Mouse (Mus musculus) liver, adult 2 months (tissue): ENCODE data around the gene Cep63. TPM values are rescaled to one million over a fixed set of nuclear protein-coding genes. Genes with fewer than 3 reads are reported as not detected.

Experiments
- DNase-seq: peaks from one replicate; pipeline ENCODE4 v3.0.0-alpha.2; 2011; ENCODE audit warnings: low read depth, low spot score; ENCODE audit errors: extremely low read depth
- H3K27ac ChIP-seq: fragments of 200-500 bp; replicated peaks from 2 replicates; pipeline ENCODE4 v1.5.1; 2012; ENCODE audit warnings: low read depth, mild to moderate bottlenecking, control low read depth, inconsistent platforms, low read length; ENCODE audit not compliant: insufficient read depth
- H3K27me3 ChIP-seq: fragments of 200-500 bp; 2 replicates; pipeline ENCODE4 v1.6.1; 2012; ENCODE audit warnings: mild to moderate bottlenecking, moderate library complexity, low read length, inconsistent platforms; ENCODE audit not compliant: control insufficient read depth, insufficient read depth
- H3K36me3 ChIP-seq: fragments of 200-500 bp; 2 replicates; pipeline ENCODE4 v1.6.1; 2012; ENCODE audit warnings: low read length, inconsistent platforms; ENCODE audit not compliant: control insufficient read depth, insufficient read depth
- H3K4me1 ChIP-seq: fragments of 200-500 bp; 2 replicates; pipeline ENCODE4 v1.6.1; 2011; ENCODE audit warnings: low read length; ENCODE audit not compliant: control insufficient read depth, insufficient read depth
- H3K4me3 ChIP-seq: fragments of 200-500 bp; 2 replicates; pipeline ENCODE4 v1.5.1; 2011; ENCODE audit warnings: low read depth, mild to moderate bottlenecking, control low read depth, low read length, moderate library complexity; ENCODE audit not compliant: insufficient read depth
- H3K79me2 ChIP-seq: fragments of 200-500 bp; 2 replicates; pipeline ENCODE4 v1.6.1; 2012; ENCODE audit warnings: inconsistent platforms, mild to moderate bottlenecking, low read length, moderate library complexity; ENCODE audit not compliant: control insufficient read depth, insufficient read depth
- H3K9ac ChIP-seq: fragments of 200-500 bp; 2 replicates; pipeline ENCODE4 v1.6.1; 2012; ENCODE audit warnings: low read depth, mild to moderate bottlenecking, control low read depth, inconsistent platforms, low read length
- CTCF ChIP-seq: fragments of 200-500 bp; IDR thresholded peaks from 2 replicates; pipeline ENCODE4 v1.5.1; 2011; ENCODE audit warnings: low read depth, low read length, control low read depth
- POLR2A ChIP-seq: fragments of 200-500 bp; IDR thresholded peaks from 2 replicates; pipeline ENCODE4 v1.6.1; 2011; ENCODE audit warnings: low read length, control low read depth; ENCODE audit not compliant: insufficient read depth; ENCODE audit errors: extremely low read depth
- WGBS: fragments of 180-500 bp; shearing (Covaris S2); methylation state at CpG from one replicate; pipeline ENCODE4 v1.1.7; 2018; 5-methylcytosine and 5-hydroxymethylcytosine counted together
- polyA plus RNA-seq: library from polyadenylated mRNA; depleted of rRNA; stranded (reverse); fragments of >200 nt; gene quantifications from 2 replicates; pipeline ENCODE4 v1.2.3, GENCODE M21; 2012
- total RNA-seq: library from RNA; depleted of rRNA; stranded (reverse); fragments of >200 nt; gene quantifications from 2 replicates; pipeline ENCODE4 v1.2.3, GENCODE M21; 2014

Cep63 gene
- total and polyA plus RNA-seq, 2 experiments, result 2.0 to 6.5 TPM

DNA sequence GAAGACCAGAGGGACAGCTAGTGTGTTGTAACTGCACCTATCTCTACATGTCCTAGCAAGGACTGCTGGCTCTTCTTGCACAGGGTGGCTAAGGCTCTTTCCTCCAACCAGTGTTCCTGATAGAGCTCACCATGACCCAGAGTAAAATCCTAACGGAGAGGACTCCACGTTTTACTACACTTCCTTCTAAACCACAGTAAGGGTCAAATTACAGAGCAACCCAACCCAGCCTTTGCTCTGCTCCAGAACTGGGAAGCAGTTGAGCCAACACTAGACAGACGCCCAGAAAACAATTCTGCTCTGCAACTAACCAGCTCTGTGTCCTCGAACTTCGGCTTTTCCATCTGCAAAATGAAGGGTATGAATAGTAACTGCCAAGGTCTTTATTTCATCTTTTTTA, 4.9 kb downstream of the Cep63 start:
- H3K9ac ChIP-seq, result no peak overlapping the region
- no peak overlapping the region for H3K4me3 ChIP-seq
- TF ChIP-seq POLR2A (no peak), CTCF (no peak)
- H3K79me2 ChIP-seq, result no peaks in the 10 kb centered on the region; the same call in 1 of the 2 replicates
- H3K36me3 ChIP-seq, result peaks cover 2% of the 10 kb centered on the region; the same call in 1 of the 2 replicates
- no peak for DNase-seq
- H3K4me1 ChIP-seq, result peaks cover 2% of the 10 kb centered on the region; the same call in 1 of the 2 replicates
- H3K27me3 ChIP-seq, result no peaks in the 10 kb centered on the region
- WGBS, result 58% methylated on average over 5 of the region's 5 CpGs
- no peak overlapping the region for H3K27ac ChIP-seq

DNA sequence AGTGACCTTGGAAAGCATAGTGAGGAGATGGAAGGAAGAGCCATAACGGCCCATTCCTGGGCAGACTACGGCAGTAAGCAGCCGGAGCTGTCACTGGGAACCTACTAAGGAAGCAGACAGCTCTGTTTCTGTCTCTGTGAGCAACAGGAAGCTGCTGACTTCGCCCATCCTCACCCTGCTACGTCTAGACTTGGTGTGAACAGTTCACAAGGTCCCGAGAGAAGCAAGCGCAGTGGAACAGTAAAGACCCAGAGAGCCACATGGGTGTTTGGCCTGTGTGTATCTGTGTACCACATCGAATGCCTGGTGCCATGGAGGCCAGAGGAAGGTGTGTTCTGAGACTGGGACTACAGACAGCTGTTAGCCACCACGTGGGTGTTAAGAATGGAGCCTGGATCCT, 10.1 kb downstream of the Cep63 start:
- Histone ChIP-seq H3K79me2 (no peaks in the 10 kb centered on the region; the same call in 1 of the 2 replicates), H3K4me1 (no peaks in the 10 kb centered on the region), H3K27me3 (no peaks in the 10 kb centered on the region), H3K4me3 (no peak overlapping the region), H3K9ac (no peak overlapping the region), H3K27ac (no peak overlapping the region), H3K36me3 (peaks cover 20% of the 10 kb centered on the region)
- DNase-seq, result no peak
- no peak for TF ChIP-seq POLR2A
- no peak for TF ChIP-seq CTCF
- WGBS, result 83% methylated on average over 9 of the region's 9 CpGs

DNA sequence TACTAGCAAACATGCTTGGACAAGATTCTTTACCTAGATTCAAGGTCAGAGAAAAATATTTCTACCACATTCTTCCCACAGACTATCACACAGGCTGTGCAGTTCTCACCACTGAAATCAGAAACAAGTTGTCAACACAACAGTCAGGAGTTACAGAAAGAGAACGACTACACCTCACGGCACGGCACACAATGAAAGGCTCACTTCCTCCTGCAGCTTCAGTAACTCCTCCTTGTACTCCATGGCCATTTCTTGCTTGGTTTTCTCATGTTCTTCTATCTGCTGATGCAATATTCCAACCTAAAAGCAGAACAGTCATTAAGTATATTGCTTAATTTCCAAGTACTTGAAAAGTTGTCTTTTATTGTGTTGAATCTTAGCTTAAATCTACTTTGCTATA, 11.3 kb downstream of the Cep63 start:
- TF ChIP-seq CTCF (no peak), POLR2A (no peak)
- 87% methylated on average over 3 of the region's 3 CpGs for WGBS

DNA sequence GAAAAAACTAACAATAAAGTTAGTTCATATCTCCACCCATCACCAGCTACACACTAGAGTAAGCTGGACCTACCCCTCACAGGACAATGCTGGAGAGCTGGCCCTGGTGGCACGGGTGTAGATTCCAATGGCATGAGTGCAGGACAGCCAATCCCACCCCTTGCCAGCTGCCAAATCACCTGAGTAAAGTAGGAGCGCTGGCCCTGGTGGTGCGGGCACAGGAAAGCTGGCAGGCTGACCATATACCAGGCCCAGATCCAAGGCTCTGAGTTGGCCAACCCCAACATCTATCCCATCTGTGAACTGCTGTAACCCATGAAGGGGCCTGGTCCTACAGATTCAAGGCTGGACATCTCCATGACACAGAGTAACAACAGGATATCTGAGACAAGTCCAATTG, 17.1 kb downstream of the Cep63 start:
- TF ChIP-seq CTCF, result no peak
- H3K79me2 ChIP-seq, result no peaks in the 10 kb centered on the region
- no peak overlapping the region for H3K27ac ChIP-seq
- DNase-seq, result no peak
- H3K4me3 ChIP-seq, result no peak overlapping the region
- H3K4me1 ChIP-seq, result no peaks in the 10 kb centered on the region
- H3K36me3 ChIP-seq, result peaks cover 23% of the 10 kb centered on the region
- H3K27me3 ChIP-seq, result no peaks in the 10 kb centered on the region
- no peak overlapping the region for H3K9ac ChIP-seq
- 84% methylated on average over 3 of the region's 3 CpGs for WGBS

More for the DNA sequence above, 11.3 kb downstream of the Cep63 start:
- Histone ChIP-seq H3K4me1 (no peaks in the 10 kb centered on the region), H3K27ac (no peak overlapping the region), H3K79me2 (no peaks in the 10 kb centered on the region), H3K36me3 (peaks cover 22% of the 10 kb centered on the region), H3K9ac (no peak overlapping the region), H3K4me3 (no peak overlapping the region), H3K27me3 (no peaks in the 10 kb centered on the region)
- no peak for DNase-seq

DNA sequence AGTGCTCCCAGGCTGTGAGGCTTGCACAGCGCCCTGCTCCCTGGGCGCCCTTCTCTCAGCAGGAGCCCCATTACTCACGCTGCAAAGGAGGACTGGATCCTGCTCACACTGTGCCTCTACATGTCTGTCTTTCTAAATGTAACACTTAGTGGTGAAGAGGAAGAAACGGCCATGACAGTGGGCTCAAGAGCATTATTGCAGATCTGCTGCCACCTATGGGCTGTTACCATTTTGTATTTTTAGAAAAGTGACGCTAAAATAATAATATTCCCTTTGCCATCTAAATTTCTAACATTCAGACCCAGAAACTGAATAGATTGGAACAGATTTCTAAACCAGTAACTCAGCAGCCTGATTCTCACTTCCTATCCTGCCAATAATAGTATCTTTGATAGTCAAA, 18.9 kb downstream of the Cep63 start:
- no peak overlapping the region for H3K4me3 ChIP-seq
- H3K27me3 ChIP-seq, result no peaks in the 10 kb centered on the region
- H3K79me2 ChIP-seq, result no peaks in the 10 kb centered on the region
- DNase-seq, result no peak
- H3K9ac ChIP-seq, result no peak overlapping the region
- no peaks in the 10 kb centered on the region for H3K4me1 ChIP-seq
- peaks cover 12% of the 10 kb centered on the region for H3K36me3 ChIP-seq
- WGBS, result 84% methylated on average over 5 of the region's 5 CpGs
- no peak overlapping the region for H3K27ac ChIP-seq
- no peak for TF ChIP-seq POLR2A
- TF ChIP-seq CTCF, result no peak

DNA sequence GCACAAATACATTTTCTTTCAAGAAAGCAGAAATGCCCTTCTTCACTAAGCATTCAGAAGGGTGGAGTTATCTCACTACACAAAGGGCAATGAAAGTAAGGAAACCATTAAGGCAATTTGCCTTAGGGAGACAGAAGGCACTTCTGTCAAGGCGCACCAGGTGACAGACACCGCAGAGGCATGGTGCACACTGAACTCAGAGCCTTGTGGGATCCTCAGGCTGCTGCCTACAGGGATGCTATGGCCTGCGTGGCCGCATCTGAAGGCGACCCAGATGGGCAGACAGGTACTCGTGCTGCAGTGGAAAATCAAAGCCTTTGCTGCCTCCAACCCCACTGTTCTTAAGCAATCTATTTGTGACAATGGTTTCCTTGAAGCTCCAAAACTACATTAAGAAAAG, 21.2 kb downstream of the Cep63 start:
- H3K4me1 ChIP-seq, result no peaks in the 10 kb centered on the region; the same call in 1 of the 2 replicates
- no peak overlapping the region for H3K9ac ChIP-seq
- DNase-seq, result no peak
- H3K36me3 ChIP-seq, result peaks cover 14% of the 10 kb centered on the region
- 97% methylated on average over 6 of the region's 6 CpGs for WGBS
- no peaks in the 10 kb centered on the region for H3K27me3 ChIP-seq
- no peak overlapping the region for H3K27ac ChIP-seq
- TF ChIP-seq POLR2A (no peak), CTCF (no peak)
- H3K79me2 ChIP-seq, result no peaks in the 10 kb centered on the region
- no peak overlapping the region for H3K4me3 ChIP-seq
